Mouse (Mus musculus) forebrain, embryonic 16.5 days (tissue): Measurements from ENCODE around the gene Kcnj3. TPM values are rescaled to one million over a fixed set of nuclear protein-coding genes. Genes with fewer than 3 reads are reported as not detected.
A peak's percentile ranks its signal among the peaks of the same experiment; 100 is the strongest.

Experiments
- ATAC-seq: fragments of 200-750 bp; cut with Nextera tagmentation; 2 replicates; pipeline ENCODE4 v1.8.0; 2017; ENCODE audit warnings: mild to moderate bottlenecking, moderate library complexity
- H3K27ac ChIP-seq: fragments of 300-500 bp; sonication (generic); 2 replicates; pipeline ENCODE4 v1.5.1; 2014; ENCODE audit warnings: low read length, control low read depth
- H3K27me3 ChIP-seq: fragments of 300-500 bp; sonication (generic); replicated peaks from 2 replicates; pipeline ENCODE4 v1.6.1; 2014; ENCODE audit warnings: low read length; ENCODE audit not compliant: control insufficient read depth, insufficient read depth
- H3K36me3 ChIP-seq: fragments of 300-500 bp; sonication (generic); 2 replicates; pipeline ENCODE4 v1.6.1; 2014; ENCODE audit not compliant: control insufficient read depth, insufficient read depth
- H3K4me1 ChIP-seq: fragments of 300-500 bp; sonication (generic); replicated peaks from 2 replicates; pipeline ENCODE4 v1.6.1; 2014; ENCODE audit warnings: low read length; ENCODE audit not compliant: control insufficient read depth, insufficient read depth
- H3K4me2 ChIP-seq: fragments of 300-500 bp; sonication (generic); 2 replicates; pipeline ENCODE4 v1.6.1; 2014; ENCODE audit warnings: mild to moderate bottlenecking, low read length, control low read depth
- H3K4me3 ChIP-seq: fragments of 300-500 bp; sonication (generic); replicated peaks from 2 replicates; pipeline ENCODE4 v1.5.1; 2014; ENCODE audit warnings: mild to moderate bottlenecking, low read length, control low read depth
- H3K9ac ChIP-seq: fragments of 300-500 bp; sonication (generic); replicated peaks from 2 replicates; pipeline ENCODE4 v1.6.1; 2014; ENCODE audit warnings: low read depth, low read length, control low read depth
- H3K9me3 ChIP-seq: fragments of 300-500 bp; sonication (generic); 2 replicates; pipeline ENCODE4 v1.6.1; 2016; ENCODE audit warnings: low read length; ENCODE audit not compliant: control insufficient read depth
- WGBS: fragments of 180-500 bp; shearing (Covaris S2); extraction: QIAGEN DNeasy Blood & Tissue Kit; methylation state at CpG from one replicate; pipeline ENCODE4 v1.1.7; 2014; 5-methylcytosine and 5-hydroxymethylcytosine counted together
- polyA plus RNA-seq: library from polyadenylated mRNA; unstranded; fragments of >200 nt; fragmentation: Nextera tagmentation; extraction: Ambion mirVana; gene quantifications from 2 replicates; pipeline ENCODE4 v1.2.1, GENCODE M21; 2015

The Kcnj3 gene
- 6.9 and 7.5 TPM in 2 replicates for polyA plus RNA-seq

- peak; percentile 92 for ATAC-seq
- H3K27ac ChIP-seq, result peak within 1 kb of the TSS; percentile 49
- WGBS, result 1% methylated on average over 20 of the region's 20 CpGs
- peaks cover 12% of the 10 kb centered on the region for H3K4me1 ChIP-seq
- H3K4me2 ChIP-seq, result peak within 1 kb of the TSS; percentile 66
- no peaks in the 10 kb centered on the region for H3K36me3 ChIP-seq
- no peaks in the 10 kb centered on the region for H3K9me3 ChIP-seq
- peak within 1 kb of the TSS; percentile 57 for H3K4me3 ChIP-seq
- H3K27me3 ChIP-seq, result no peaks in the 10 kb centered on the region
- H3K9ac ChIP-seq, result peak within 1 kb of the TSS; percentile 68
Observed at GRCm38 (mm10) chr2:55435721-55436260, at the start of gene Kcnj3. Gene Kcnj3 (plus strand): TSS chr2:55435970.

GRCm38 (mm10) chr2:55390330-55390989 lies 45.3 kb upstream of the Kcnj3 start:
- H3K9me3 ChIP-seq, result no peaks in the 10 kb centered on the region
- H3K9ac ChIP-seq, result no peak overlapping the region
- no peak overlapping the region for H3K27ac ChIP-seq
- H3K36me3 ChIP-seq, result no peaks in the 10 kb centered on the region
- no peak for ATAC-seq
- H3K27me3 ChIP-seq, result no peaks in the 10 kb centered on the region
- no peaks in the 10 kb centered on the region for H3K4me1 ChIP-seq
- WGBS, result 78% methylated on average over 3 of the region's 3 CpGs
- H3K4me2 ChIP-seq, result no peak overlapping the region
- no peak overlapping the region for H3K4me3 ChIP-seq

- no peak overlapping the region for H3K27ac ChIP-seq
- no peak overlapping the region for H3K4me3 ChIP-seq
- no peaks in the 10 kb centered on the region for H3K4me1 ChIP-seq
- H3K27me3 ChIP-seq, result no peaks in the 10 kb centered on the region
- WGBS, result 82% methylated on average over 1 of the region's 1 CpGs
- no peaks in the 10 kb centered on the region for H3K36me3 ChIP-seq
- H3K9me3 ChIP-seq, result no peaks in the 10 kb centered on the region
- ATAC-seq, result no peak
- no peak overlapping the region for H3K4me2 ChIP-seq
- no peak overlapping the region for H3K9ac ChIP-seq
Observed at GRCm38 (mm10) chr2:55405307-55405706, 30.5 kb upstream of the Kcnj3 start.

GRCm38 (mm10) chr2:55427633-55428032 lies 8.1 kb upstream of the Kcnj3 start:
- WGBS, result 73% methylated on average over 2 of the region's 2 CpGs
- Histone ChIP-seq H3K27me3 (no peaks in the 10 kb centered on the region), H3K4me3 (no peak overlapping the region), H3K27ac (no peak overlapping the region), H3K4me1 (no peaks in the 10 kb centered on the region), H3K36me3 (no peaks in the 10 kb centered on the region), H3K9ac (no peak overlapping the region), H3K9me3 (no peaks in the 10 kb centered on the region), H3K4me2 (no peak overlapping the region)
- ATAC-seq, result no peak

GRCm38 (mm10) chr2:55432104-55432503 lies 3.7 kb upstream of the Kcnj3 start:
- H3K4me1 ChIP-seq, result peaks cover 8% of the 10 kb centered on the region; the same call in 1 of the 2 replicates
- H3K9ac ChIP-seq, result no peak overlapping the region
- no peak overlapping the region for H3K4me2 ChIP-seq
- WGBS, result 75% methylated on average over 4 of the region's 4 CpGs
- no peak for ATAC-seq
- no peaks in the 10 kb centered on the region for H3K9me3 ChIP-seq
- H3K27me3 ChIP-seq, result no peaks in the 10 kb centered on the region
- no peaks in the 10 kb centered on the region for H3K36me3 ChIP-seq
- H3K4me3 ChIP-seq, result no peak overlapping the region
- no peak overlapping the region for H3K27ac ChIP-seq

- ATAC-seq, result peak; percentile 51
- Histone ChIP-seq H3K4me1 (peaks cover 12% of the 10 kb centered on the region), H3K27ac (peak overlapping the region; percentile 49), H3K9me3 (no peaks in the 10 kb centered on the region), H3K4me3 (peak overlapping the region; percentile 57), H3K36me3 (no peaks in the 10 kb centered on the region), H3K27me3 (no peaks in the 10 kb centered on the region), H3K9ac (peak overlapping the region; percentile 68), H3K4me2 (peak overlapping the region; percentile 66)
- 1% methylated on average over 21 of the region's 21 CpGs for WGBS
Observed at GRCm38 (mm10) chr2:55436261-55437006, 664 bp downstream of the Kcnj3 start.

- Histone ChIP-seq H3K27ac (no peak overlapping the region), H3K4me3 (peak overlapping the region; percentile 57), H3K9me3 (no peaks in the 10 kb centered on the region), H3K27me3 (no peaks in the 10 kb centered on the region), H3K9ac (peak overlapping the region; percentile 68), H3K4me2 (peak overlapping the region; percentile 66), H3K4me1 (peaks cover 12% of the 10 kb centered on the region), H3K36me3 (no peaks in the 10 kb centered on the region)
- peak; percentile 39 for ATAC-seq
- under 1% methylated on average over 49 of the region's 51 CpGs for WGBS
Observed at GRCm38 (mm10) chr2:55437007-55437949, 1.5 kb downstream of the Kcnj3 start.

GRCm38 (mm10) chr2:55437977-55438376 lies 2.2 kb downstream of the Kcnj3 start:
- peak overlapping the region; percentile 68 for H3K9ac ChIP-seq
- WGBS, result 0% methylated on average over 1 of the region's 1 CpGs
- H3K9me3 ChIP-seq, result no peaks in the 10 kb centered on the region
- H3K4me3 ChIP-seq, result peak overlapping the region; percentile 57
- no peak overlapping the region for H3K27ac ChIP-seq
- peak overlapping the region; percentile 66 for H3K4me2 ChIP-seq
- ATAC-seq, result 0 out of 2 replicates have a peak, but pooled peaks have one; percentile 6
- H3K27me3 ChIP-seq, result no peaks in the 10 kb centered on the region
- H3K4me1 ChIP-seq, result peaks cover 12% of the 10 kb centered on the region
- H3K36me3 ChIP-seq, result no peaks in the 10 kb centered on the region
